Mouse (Mus musculus): ENCODE results near the gene Rras2. TPM values are rescaled to one million over a fixed set of nuclear protein-coding genes. Genes with fewer than 3 reads are reported as not detected.

Gene Rras2
- polyA plus RNA-seq, 1 experiment from 2014 or later: 51.2 TPM

GRCm38 (mm10) chr7:114083088-114083487 lies 34.5 kb downstream of the Rras2 start:
- Histone ChIP-seq H3K36me3 (ENCODE audit: insufficient read depth, low read length) (no peaks in the 10 kb centered on the region), H3K4me2 (ENCODE audit: low read length) (no peak overlapping the region), H3K9me3 (replicated peaks; ENCODE audit: low read length) (no peaks in the 10 kb centered on the region), H3K27me3 (ENCODE audit: insufficient read depth, low read length) (no peaks in the 10 kb centered on the region), H3K4me1 (replicated peaks; ENCODE audit: insufficient read depth, low read length) (peaks cover 8% of the 10 kb centered on the region; the same call in 1 of the 2 replicates), H3K4me3 (replicated peaks; ENCODE audit: low read depth, low read length) (no peak overlapping the region), H3K27ac (no peak overlapping the region), H3K9ac (ENCODE audit: low read depth, low read length) (no peak overlapping the region)
- TF ChIP-seq CTCF (IDR thresholded peaks at IDR 0.05; ENCODE audit: low read depth): no peak
- DNase-seq (ENCODE audit: low spot score): no peak
- 86% methylated on average over 2 of the region's 2 CpGs for WGBS
- ATAC-seq (replicated peaks; ENCODE audit: low FRiP score, low read depth): 0 out of 2 replicates have a peak, but pooled peaks have one; percentile 59

GRCm38 (mm10) chr7:114081633-114082420 lies 35.8 kb downstream of the Rras2 start:
- Histone ChIP-seq H3K9ac (ENCODE audit: low read depth, low read length) (no peak overlapping the region), H3K4me2 (ENCODE audit: low read length) (no peak overlapping the region), H3K27me3 (ENCODE audit: insufficient read depth, low read length) (no peaks in the 10 kb centered on the region), H3K4me3 (replicated peaks; ENCODE audit: low read depth, low read length) (no peak overlapping the region), H3K4me1 (replicated peaks; ENCODE audit: insufficient read depth, low read length) (peaks cover 2% of the 10 kb centered on the region; the same call in 1 of the 2 replicates), H3K27ac (no peak overlapping the region), H3K36me3 (ENCODE audit: insufficient read depth, low read length) (no peaks in the 10 kb centered on the region), H3K9me3 (replicated peaks; ENCODE audit: low read length) (no peaks in the 10 kb centered on the region)
- DNase-seq (ENCODE audit: low spot score): no peak
- TF ChIP-seq CTCF (IDR thresholded peaks at IDR 0.05; ENCODE audit: low read depth): no peak
- WGBS: 66% methylated on average over 21 of the region's 21 CpGs
- ATAC-seq (replicated peaks; ENCODE audit: low FRiP score, low read depth): no peak

GRCm38 (mm10) chr7:114080250-114080649 lies 37.3 kb downstream of the Rras2 start:
- no peak overlapping the region for H3K9ac ChIP-seq (ENCODE audit: low read depth, low read length)
- no peak for DNase-seq (ENCODE audit: low spot score)
- no peak for TF ChIP-seq CTCF (IDR thresholded peaks at IDR 0.05; ENCODE audit: low read depth)
- no peak overlapping the region for H3K4me3 ChIP-seq (replicated peaks; ENCODE audit: low read depth, low read length)
- H3K9me3 ChIP-seq (replicated peaks; ENCODE audit: low read length): no peaks in the 10 kb centered on the region
- no peaks in the 10 kb centered on the region for H3K27me3 ChIP-seq (ENCODE audit: insufficient read depth, low read length)
- no peak overlapping the region for H3K27ac ChIP-seq
- H3K36me3 ChIP-seq (ENCODE audit: insufficient read depth, low read length): no peaks in the 10 kb centered on the region
- no peak overlapping the region for H3K4me2 ChIP-seq (ENCODE audit: low read length)
- no peak for ATAC-seq (replicated peaks; ENCODE audit: low FRiP score, low read depth)
- 0 out of 2 replicates have a peak, but pooled peaks cover 2% of the 10 kb centered on the region for H3K4me1 ChIP-seq (replicated peaks; ENCODE audit: insufficient read depth, low read length)
- WGBS: 94% methylated on average over 5 of the region's 5 CpGs

GRCm38 (mm10) chr7:114079343-114079742 lies 38.2 kb downstream of the Rras2 start:
- ATAC-seq (replicated peaks; ENCODE audit: low FRiP score, low read depth): no peak
- Histone ChIP-seq H3K27me3 (ENCODE audit: insufficient read depth, low read length) (no peaks in the 10 kb centered on the region), H3K36me3 (ENCODE audit: insufficient read depth, low read length) (no peaks in the 10 kb centered on the region), H3K27ac (no peak overlapping the region), H3K9ac (ENCODE audit: low read depth, low read length) (no peak overlapping the region), H3K4me3 (replicated peaks; ENCODE audit: low read depth, low read length) (no peak overlapping the region), H3K4me1 (replicated peaks; ENCODE audit: insufficient read depth, low read length) (0 out of 2 replicates have a peak, but pooled peaks cover 2% of the 10 kb centered on the region), H3K9me3 (replicated peaks; ENCODE audit: low read length) (no peaks in the 10 kb centered on the region), H3K4me2 (ENCODE audit: low read length) (no peak overlapping the region)
- TF ChIP-seq CTCF (IDR thresholded peaks at IDR 0.05; ENCODE audit: low read depth): no peak
- WGBS: 93% methylated on average over 4 of the region's 4 CpGs
- no peak for DNase-seq (ENCODE audit: low spot score)

DNA sequence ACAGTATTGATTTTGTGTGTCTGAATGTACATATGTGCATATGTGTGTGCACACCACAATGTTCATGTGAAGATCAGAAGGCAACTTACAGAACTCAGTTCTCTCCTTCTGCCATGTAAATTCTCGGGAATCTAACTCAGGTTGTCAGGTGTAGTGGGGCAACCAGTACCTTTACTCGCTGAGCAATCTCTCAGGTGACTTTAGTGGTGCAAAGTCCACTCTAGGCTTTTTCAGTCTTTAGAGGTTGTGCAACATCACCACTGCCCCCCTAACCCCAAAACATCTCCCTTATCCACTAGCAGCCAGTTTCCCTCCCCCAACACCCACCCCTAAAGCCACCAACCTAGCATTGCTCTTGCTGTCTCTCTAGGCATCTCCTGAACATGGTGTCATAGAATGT lies 43.0 kb downstream of the Rras2 start:
- H3K27ac ChIP-seq: no peak overlapping the region
- H3K4me2 ChIP-seq (ENCODE audit: low read length): no peak overlapping the region
- no peak for TF ChIP-seq CTCF (IDR thresholded peaks at IDR 0.05; ENCODE audit: low read depth)
- H3K36me3 ChIP-seq (ENCODE audit: insufficient read depth, low read length): no peaks in the 10 kb centered on the region
- peaks cover 27% of the 10 kb centered on the region for H3K4me1 ChIP-seq (replicated peaks; ENCODE audit: insufficient read depth, low read length)
- H3K4me3 ChIP-seq (replicated peaks; ENCODE audit: low read depth, low read length): no peak overlapping the region
- no peaks in the 10 kb centered on the region for H3K9me3 ChIP-seq (replicated peaks; ENCODE audit: low read length)
- 89% methylated on average over 2 of the region's 2 CpGs for WGBS
- H3K27me3 ChIP-seq (ENCODE audit: insufficient read depth, low read length): no peaks in the 10 kb centered on the region
- no peak for ATAC-seq (replicated peaks; ENCODE audit: low FRiP score, low read depth)
- no peak for DNase-seq (ENCODE audit: low spot score)
- no peak overlapping the region for H3K9ac ChIP-seq (ENCODE audit: low read depth, low read length)

DNA sequence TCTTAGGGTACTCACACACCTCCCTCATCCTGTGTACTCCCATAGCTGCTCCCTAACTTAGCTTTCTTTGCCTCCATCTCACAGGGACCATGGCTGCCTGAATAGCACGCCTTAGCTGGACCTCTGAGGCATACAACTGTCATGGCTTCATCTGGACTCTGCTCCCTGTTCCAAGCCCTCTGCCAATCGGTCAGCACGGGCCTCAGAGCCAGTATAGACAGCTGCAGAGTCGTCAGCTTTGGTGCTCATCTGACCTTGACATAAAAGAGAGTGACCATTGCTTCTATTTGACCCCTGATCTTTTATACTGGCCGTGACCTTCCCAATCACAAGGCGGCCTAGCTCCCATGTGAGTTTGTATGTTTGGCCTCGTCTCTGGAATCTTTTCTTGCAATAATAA lies 43.4 kb downstream of the Rras2 start:
- H3K9me3 ChIP-seq (replicated peaks; ENCODE audit: low read length): no peaks in the 10 kb centered on the region
- no peak overlapping the region for H3K4me3 ChIP-seq (replicated peaks; ENCODE audit: low read depth, low read length)
- ATAC-seq (replicated peaks; ENCODE audit: low FRiP score, low read depth) (no peak), DNase-seq (ENCODE audit: low spot score) (no peak)
- no peak overlapping the region for H3K9ac ChIP-seq (ENCODE audit: low read depth, low read length)
- H3K36me3 ChIP-seq (ENCODE audit: insufficient read depth, low read length): no peaks in the 10 kb centered on the region
- no peak overlapping the region for H3K27ac ChIP-seq
- no peaks in the 10 kb centered on the region for H3K27me3 ChIP-seq (ENCODE audit: insufficient read depth, low read length)
- TF ChIP-seq CTCF (IDR thresholded peaks at IDR 0.05; ENCODE audit: low read depth): no peak
- H3K4me1 ChIP-seq (replicated peaks; ENCODE audit: insufficient read depth, low read length): peaks cover 27% of the 10 kb centered on the region
- no peak overlapping the region for H3K4me2 ChIP-seq (ENCODE audit: low read length)
- WGBS: 55% methylated on average over 7 of the region's 7 CpGs
